Mouse (Mus musculus) erythroblast, embryonic 14.5 days (primary cell): ENCODE results near the gene Arvcf.

Source experiments
- GATA1 ChIP-seq: IDR thresholded peaks from 2 replicates; pipeline ENCODE4 v1.6.1; 2012; ENCODE audit warnings: low read length, inconsistent platforms, mixed read lengths
- TAL1 ChIP-seq: IDR thresholded peaks from 3 replicates; pipeline ENCODE4 v1.6.1; 2012; ENCODE audit warnings: low read length, inconsistent platforms, mixed read lengths

DNA sequence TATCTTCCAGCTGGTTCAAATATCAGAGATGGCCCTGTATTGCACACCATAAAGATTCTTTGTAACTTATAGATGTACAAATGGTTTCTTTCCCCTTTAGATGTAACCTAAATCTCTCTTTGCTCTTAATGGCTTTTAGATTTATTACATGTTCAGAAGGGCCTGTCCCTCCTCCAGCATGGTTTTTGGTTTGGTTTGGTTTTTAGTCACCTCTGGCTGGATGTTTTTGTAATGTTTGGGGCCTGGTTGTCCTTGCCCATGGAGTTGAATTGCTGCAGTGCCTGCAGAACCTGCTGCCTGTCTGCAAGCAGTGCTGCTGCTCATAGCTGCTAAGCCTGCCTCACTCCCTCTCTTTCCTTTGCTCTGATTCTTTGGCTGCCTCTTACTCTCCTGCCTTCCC is 99.3 kb downstream of the Arvcf start:
- TF ChIP-seq GATA1 (no peak), TAL1 (no peak)
